Mouse (Mus musculus) intestine, postnatal 0 days (tissue): Measurements from ENCODE around the gene Neurod2. TPM values are rescaled to one million over a fixed set of nuclear protein-coding genes. Genes with fewer than 3 reads are reported as not detected.

ENCODE experiments used
- ATAC-seq: fragments of 200-750 bp; cut with Nextera tagmentation; 2 replicates; pipeline ENCODE4 v1.8.0; 2017; ENCODE audit warnings: mild to moderate bottlenecking, moderate TSS enrichment, moderate library complexity
- H3K27ac ChIP-seq: fragments of 300-500 bp; sonication (generic); 2 replicates; pipeline ENCODE4 v1.5.1; 2014; ENCODE audit warnings: mild to moderate bottlenecking, low read depth, low read length, moderate library complexity
- H3K27me3 ChIP-seq: fragments of 300-500 bp; sonication (generic); replicated peaks from 2 replicates; pipeline ENCODE4 v1.6.1; 2014; ENCODE audit warnings: low read length, mixed read lengths; ENCODE audit not compliant: control insufficient read depth, insufficient read depth
- H3K36me3 ChIP-seq: fragments of 300-500 bp; sonication (generic); 2 replicates; pipeline ENCODE4 v1.6.1; 2014; ENCODE audit warnings: mild to moderate bottlenecking, moderate library complexity; ENCODE audit not compliant: control insufficient read depth, insufficient read depth
- H3K4me1 ChIP-seq: fragments of 300-500 bp; sonication (generic); replicated peaks from 2 replicates; pipeline ENCODE4 v1.6.1; 2014; ENCODE audit warnings: antibody characterized with exemption, low read length, mixed read lengths; ENCODE audit not compliant: control insufficient read depth, insufficient read depth
- H3K4me2 ChIP-seq: fragments of 300-500 bp; sonication (generic); replicated peaks from 2 replicates; pipeline ENCODE4 v1.6.1; 2014; ENCODE audit warnings: low read depth, mild to moderate bottlenecking, moderate library complexity
- H3K4me3 ChIP-seq: fragments of 300-500 bp; sonication (generic); 2 replicates; pipeline ENCODE4 v1.5.1; 2014; ENCODE audit warnings: low read depth, low read length
- H3K9ac ChIP-seq: fragments of 300-500 bp; sonication (generic); 2 replicates; pipeline ENCODE4 v1.6.1; 2014; ENCODE audit warnings: mild to moderate bottlenecking, low read depth, low read length
- H3K9me3 ChIP-seq: fragments of 300-500 bp; sonication (generic); 2 replicates; pipeline ENCODE4 v1.6.1; 2016; ENCODE audit warnings: mixed run types; ENCODE audit not compliant: control insufficient read depth
- CTCF ChIP-seq: sonication (generic); IDR thresholded peaks from 2 replicates; pipeline ENCODE4 v1.5.1; 2016; ENCODE audit warnings: low read depth, mild to moderate bottlenecking, control low read depth, antibody characterized with exemption, moderate library complexity
- WGBS: fragments of 180-500 bp; shearing (Covaris S2); extraction: QIAGEN DNeasy Blood & Tissue Kit; methylation state at CpG from one replicate; pipeline ENCODE4 v1.1.7; 2014; 5-methylcytosine and 5-hydroxymethylcytosine counted together
- polyA plus RNA-seq: library from polyadenylated mRNA; unstranded; fragments of >200 nt; fragmentation: Nextera tagmentation; extraction: Ambion mirVana; gene quantifications from 2 replicates; pipeline ENCODE4 v1.2.1, GENCODE M21; 2015

Gene Neurod2
- polyA plus RNA-seq, 1 experiment from 2014 or later: not detected

GRCm38 (mm10) chr11:98342000-98342945 is 12.8 kb upstream of the Neurod2 start:
- H3K36me3 ChIP-seq: no peaks in the 10 kb centered on the region
- no peak overlapping the region; the same call in 1 of the 2 replicates for H3K27ac ChIP-seq
- H3K4me2 ChIP-seq: peak overlapping the region; percentile 79
- 1% methylated on average over 29 of the region's 29 CpGs for WGBS
- no peak overlapping the region for H3K9ac ChIP-seq
- peak; percentile 100 for TF ChIP-seq CTCF
- H3K4me1 ChIP-seq: 0 out of 2 replicates have a peak, but pooled peaks cover 4% of the 10 kb centered on the region
- no peaks in the 10 kb centered on the region for H3K9me3 ChIP-seq
- H3K4me3 ChIP-seq: peak overlapping the region; percentile 46
- H3K27me3 ChIP-seq: peaks cover 34% of the 10 kb centered on the region
- peak; percentile 34 for ATAC-seq

DNA sequence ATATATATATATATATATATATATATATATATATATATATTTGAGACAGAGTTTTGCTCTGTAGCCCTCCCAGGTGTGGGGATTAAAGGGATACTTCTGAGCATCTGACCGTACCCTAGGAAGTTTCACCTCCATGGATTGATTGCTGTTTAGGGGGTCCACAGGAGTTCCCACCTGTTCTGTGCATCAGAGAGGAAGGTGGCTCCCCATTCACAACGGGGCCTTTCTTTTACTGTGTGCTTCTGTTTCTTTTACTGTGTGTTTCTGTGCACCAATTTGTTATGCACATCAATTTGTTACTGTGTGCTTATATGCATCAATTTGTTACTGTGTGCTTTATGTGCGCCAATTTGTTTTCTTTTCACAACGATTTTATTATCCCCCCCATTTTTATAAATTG is 11.7 kb upstream of the Neurod2 start:
- Histone ChIP-seq H3K4me1 (0 out of 2 replicates have a peak, but pooled peaks cover 4% of the 10 kb centered on the region), H3K4me2 (no peak overlapping the region), H3K9me3 (no peaks in the 10 kb centered on the region), H3K4me3 (no peak overlapping the region), H3K27me3 (peaks cover 37% of the 10 kb centered on the region), H3K36me3 (no peaks in the 10 kb centered on the region), H3K27ac (no peak overlapping the region), H3K9ac (no peak overlapping the region)
- ATAC-seq: no peak
- 59% methylated on average over 4 of the region's 4 CpGs for WGBS
- TF ChIP-seq CTCF: no peak

- Histone ChIP-seq H3K4me3 (no peak overlapping the region), H3K4me2 (no peak overlapping the region), H3K27me3 (peaks cover 43% of the 10 kb centered on the region), H3K4me1 (0 out of 2 replicates have a peak, but pooled peaks cover 4% of the 10 kb centered on the region), H3K36me3 (no peaks in the 10 kb centered on the region), H3K9ac (no peak overlapping the region), H3K27ac (no peak overlapping the region), H3K9me3 (no peaks in the 10 kb centered on the region)
- ATAC-seq: no peak
- TF ChIP-seq CTCF: no peak
- 17% methylated on average over 3 of the region's 4 CpGs for WGBS
Measured at GRCm38 (mm10) chr11:98340597-98340996, 11.1 kb upstream of the Neurod2 start.

DNA sequence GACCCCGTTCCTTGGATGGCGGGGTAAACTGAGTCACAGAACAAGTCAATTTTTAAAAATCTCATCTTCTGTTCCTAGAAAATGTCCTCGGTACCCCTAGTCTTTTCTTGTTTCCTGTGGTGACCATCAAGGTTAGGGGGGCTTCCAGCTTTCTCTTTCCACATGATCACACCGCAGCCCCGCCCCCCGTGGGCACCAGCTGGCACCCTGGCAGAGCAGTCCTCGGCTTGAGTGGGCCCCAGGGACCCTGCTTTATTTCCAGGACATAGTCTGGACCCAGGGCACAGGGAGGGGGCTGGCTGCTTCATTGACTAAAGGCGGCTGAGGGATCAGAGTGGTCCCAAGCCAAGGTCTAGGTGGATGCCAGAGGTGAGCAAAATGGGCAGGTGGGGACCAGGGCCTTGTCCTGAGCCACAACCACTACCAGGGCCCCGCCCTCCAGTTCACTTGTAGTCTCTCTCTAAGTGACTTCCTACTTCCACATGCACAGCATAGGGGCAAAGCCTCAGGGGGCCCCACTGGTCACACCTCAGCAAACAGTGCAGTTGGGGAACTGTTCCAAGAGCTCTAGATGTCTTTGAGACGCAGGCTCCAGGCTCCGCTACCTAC is 10.3 kb upstream of the Neurod2 start:
- peaks cover 51% of the 10 kb centered on the region for H3K27me3 ChIP-seq
- H3K27ac ChIP-seq: no peak overlapping the region

GRCm38 (mm10) chr11:98339071-98339501 is 9.6 kb upstream of the Neurod2 start:
- no peak for ATAC-seq
- Histone ChIP-seq H3K9ac (peak overlapping the region; percentile 48), H3K4me1 (peaks cover 4% of the 10 kb centered on the region; the same call in 1 of the 2 replicates), H3K4me2 (peak overlapping the region; percentile 99), H3K27ac (no peak overlapping the region), H3K36me3 (no peaks in the 10 kb centered on the region), H3K4me3 (peak overlapping the region; percentile 56), H3K27me3 (peaks cover 58% of the 10 kb centered on the region), H3K9me3 (no peaks in the 10 kb centered on the region)
- under 1% methylated on average over 19 of the region's 19 CpGs for WGBS
- TF ChIP-seq CTCF: no peak

More for the DNA sequence above, 10.3 kb upstream of the Neurod2 start:
- ATAC-seq: no peak
- Histone ChIP-seq H3K9ac (no peak overlapping the region), H3K4me2 (peak overlapping the region; percentile 99), H3K4me3 (no peak overlapping the region), H3K36me3 (no peaks in the 10 kb centered on the region), H3K9me3 (no peaks in the 10 kb centered on the region), H3K4me1 (0 out of 2 replicates have a peak, but pooled peaks cover 4% of the 10 kb centered on the region)
- WGBS: 14% methylated on average over 11 of the region's 11 CpGs
- no peak for TF ChIP-seq CTCF

GRCm38 (mm10) chr11:98338507-98338961 is 9.1 kb upstream of the Neurod2 start:
- H3K4me1 ChIP-seq: peaks cover 4% of the 10 kb centered on the region; the same call in 1 of the 2 replicates
- H3K27me3 ChIP-seq: peaks cover 64% of the 10 kb centered on the region
- peak overlapping the region; percentile 56 for H3K4me3 ChIP-seq
- H3K4me2 ChIP-seq: peak overlapping the region; percentile 99
- no peaks in the 10 kb centered on the region for H3K36me3 ChIP-seq
- WGBS: under 1% methylated on average over 50 of the region's 57 CpGs
- H3K27ac ChIP-seq: no peak overlapping the region
- TF ChIP-seq CTCF: no peak
- H3K9ac ChIP-seq: peak overlapping the region; percentile 48
- no peaks in the 10 kb centered on the region for H3K9me3 ChIP-seq
- ATAC-seq: no peak
